Mouse (Mus musculus) heart, adult 8-10 months (tissue): ENCODE results near the gene Cpt1a. TPM values are rescaled to one million over a fixed set of nuclear protein-coding genes. Genes with fewer than 3 reads are reported as not detected.

Experiments used
- DNase-seq: peaks from one replicate; pipeline ENCODE4 v3.0.0; 2022; ENCODE audit warnings: low spot score
- microRNA-seq: library from miRNA; unstranded; fragments of <30 nt; microRNA quantifications from one replicate; pipeline ENCODE4 v1.2.0, GENCODE M21; 2022
- total RNA-seq, 4 experiments: library from RNA; stranded (reverse); gene quantifications; 2 replicates each; pipeline ENCODE4 v1.2.4; 2022

Cpt1a gene
- total RNA-seq, 4 experiments from 2014 or later: 46.3 to 65.6 (median 57.4) TPM

DNA sequence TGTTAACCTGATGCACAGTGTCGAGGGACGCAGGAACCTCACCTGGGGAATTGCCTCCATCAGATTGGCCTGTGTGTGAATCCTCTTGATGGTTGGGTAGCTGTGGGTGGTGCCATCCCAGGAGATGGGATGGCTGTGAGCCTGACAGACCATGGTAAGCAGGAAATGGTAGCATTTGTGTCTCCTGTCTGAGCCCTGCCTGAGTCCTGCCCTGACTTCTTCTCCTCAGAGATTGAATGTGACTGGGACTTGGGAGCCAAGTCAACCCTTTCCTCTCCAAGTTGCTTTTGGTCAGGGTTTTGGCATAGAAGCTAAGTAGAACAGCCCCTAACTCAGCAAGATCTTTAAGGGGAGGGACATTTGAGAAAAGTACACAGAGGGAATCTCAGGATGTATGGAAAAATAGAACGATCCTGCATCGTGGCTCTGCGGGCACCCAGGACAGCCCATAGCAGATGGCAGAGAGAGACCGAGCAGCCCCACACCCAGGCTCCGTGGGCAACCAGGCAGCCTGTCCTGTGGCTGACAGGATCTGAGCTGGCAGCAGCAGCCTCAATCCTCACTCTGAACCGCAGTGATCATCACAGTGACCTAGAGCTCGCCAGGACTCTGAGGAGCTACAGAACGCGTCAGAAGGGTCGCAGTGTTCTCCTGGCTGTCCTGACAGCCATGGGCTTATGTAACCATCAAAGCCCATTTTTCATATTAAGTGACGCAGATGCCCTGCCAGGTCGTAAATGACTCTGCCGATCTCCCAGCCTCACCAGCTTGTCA, 106.1 kb downstream of the Cpt1a start:
- no peak for DNase-seq

DNA sequence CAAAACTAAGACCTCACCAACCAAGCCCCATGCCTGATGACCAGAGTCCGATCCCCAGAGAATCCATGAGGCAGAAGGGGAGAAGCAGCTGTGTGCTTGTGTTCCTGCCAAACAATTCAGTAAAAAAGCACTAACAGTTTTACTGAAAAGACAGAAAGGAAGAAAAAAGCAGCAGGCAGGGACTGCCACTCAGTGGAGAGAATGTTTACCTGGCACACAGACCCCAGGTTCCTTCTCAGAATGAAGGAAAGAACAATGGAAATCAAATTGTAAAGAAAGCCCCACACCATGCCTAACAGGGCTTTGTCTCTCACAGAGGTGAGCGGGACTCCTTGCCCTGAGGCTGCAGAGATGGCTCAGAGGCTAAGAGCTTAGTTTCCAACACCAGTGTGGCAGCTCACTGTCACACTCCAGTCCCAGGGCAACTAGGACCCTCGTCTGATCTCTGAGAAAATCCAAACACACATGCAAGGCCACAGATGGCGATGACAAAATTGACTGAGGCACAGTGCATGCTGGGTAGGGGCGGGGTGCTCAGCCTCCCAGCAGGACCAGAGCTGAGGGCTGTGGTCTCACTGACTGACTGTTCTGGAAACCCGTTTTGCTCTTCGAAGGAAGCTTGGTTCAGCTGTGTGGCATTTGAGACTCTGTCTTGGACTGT, 107.2 kb downstream of the Cpt1a start:
- DNase-seq: no peak

DNA sequence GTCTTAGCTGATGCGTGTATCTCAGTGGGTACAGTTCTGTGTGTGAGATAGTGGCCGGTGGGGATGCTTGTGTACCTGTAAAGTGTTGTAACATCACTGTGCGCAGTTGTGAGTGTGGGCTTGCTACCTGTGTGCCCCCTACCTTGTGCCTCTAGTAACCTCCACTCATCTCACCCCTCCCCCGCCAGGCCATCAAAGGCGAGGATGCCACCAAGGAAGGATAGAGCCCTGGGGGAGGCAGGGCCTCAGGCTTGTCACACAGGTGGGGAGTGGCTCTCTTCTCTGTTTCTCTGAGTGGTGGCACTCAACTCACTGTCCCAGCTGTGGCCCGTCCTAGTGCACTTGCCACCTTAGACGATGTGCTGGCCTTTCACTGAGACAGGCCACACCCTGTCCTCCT, 108.9 kb downstream of the Cpt1a start:
- no peak for DNase-seq

DNA sequence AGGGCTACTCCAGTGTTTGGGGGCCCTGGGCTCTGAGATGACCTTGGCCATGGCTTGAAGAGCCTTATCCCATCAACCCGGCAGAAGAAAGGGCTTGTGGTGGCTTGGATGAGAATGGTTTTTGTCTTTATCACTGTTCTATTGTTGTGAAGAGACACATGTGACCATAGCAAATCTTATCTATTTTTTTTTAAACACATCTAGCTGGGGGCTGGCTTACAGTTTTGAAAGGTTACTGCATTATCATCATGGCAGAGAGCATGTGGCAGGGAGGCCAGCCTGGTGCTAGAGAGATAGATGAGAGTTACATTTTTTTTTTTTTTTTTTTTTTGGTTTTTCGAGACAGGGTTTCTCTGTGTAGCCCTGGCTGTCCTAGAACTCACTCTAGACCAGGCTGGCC, 109.8 kb downstream of the Cpt1a start:
- DNase-seq: no peak

DNA sequence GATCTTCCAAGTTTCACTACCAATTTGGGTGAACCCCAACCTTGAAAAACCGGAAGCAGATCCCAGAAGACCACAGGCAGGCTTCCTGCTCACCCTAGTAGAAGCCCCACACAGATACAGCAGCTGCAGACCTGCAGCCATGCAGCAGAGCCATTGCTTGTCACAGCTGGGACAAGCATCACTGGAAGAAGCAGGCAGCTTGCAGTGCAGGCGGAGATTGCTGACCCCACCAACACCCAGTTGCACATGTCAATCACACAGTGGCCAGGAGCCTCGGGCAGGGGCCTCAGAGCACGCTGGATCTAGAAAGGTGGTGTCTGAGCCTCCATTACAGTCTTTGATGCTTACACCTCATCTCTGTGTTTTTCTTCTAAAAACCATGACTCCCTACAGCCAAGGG, 112.0 kb downstream of the Cpt1a start:
- no peak for DNase-seq

DNA sequence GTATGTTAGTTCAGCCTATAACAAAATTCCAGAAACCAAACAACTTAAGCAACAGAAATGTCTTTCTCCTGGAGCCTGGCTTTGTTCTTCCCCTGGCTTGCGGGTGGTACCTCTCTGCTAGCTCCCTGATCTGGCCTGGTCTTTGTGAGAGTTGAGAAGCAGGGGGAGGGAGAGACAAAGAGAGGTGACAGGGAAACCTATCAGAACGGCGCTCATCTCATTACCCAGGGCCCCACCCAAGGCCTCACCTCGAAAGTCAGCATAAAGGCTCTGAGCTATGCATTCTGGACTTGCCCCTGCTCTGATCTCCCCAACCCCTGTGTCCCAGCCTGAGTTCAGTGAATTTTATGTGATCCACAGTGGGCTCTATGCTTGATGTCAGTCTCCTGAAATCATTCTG, 112.5 kb downstream of the Cpt1a start:
- no peak for DNase-seq

Small RNAs within 50 kb of the gene (microRNA-seq; reads per million reads assigned to microRNA genes)
- 0.84 reads per million for gene Mir6984

Other genes starting within 250 kb of the Cpt1a start
- gene Mrpl21, start 39.4 kb upstream of the Cpt1a start, total RNA-seq: 10 to 100 TPM; 83.4 to 88.5 (median 86.9) TPM
- 1 to 10 TPM; 2.6 to 3.3 (median 3.2) TPM for gene Ighmbp2, start 39.3 kb upstream of the Cpt1a start, total RNA-seq
- gene Tesmin, start 66.5 kb downstream of the Cpt1a start, total RNA-seq: 1 to 10 TPM; 2.4 to 5.1 (median 3.1) TPM
- gene Gal, start 92.2 kb downstream of the Cpt1a start, total RNA-seq: not detected